Mouse (Mus musculus): ENCODE measurements at regions not wholly inside any gene's neighbourhood (a gene's known extent, or its start where the extent isn't known, plus 50 kb on each side); places are given as distances from the start of the nearest gene placed in this dataset.

DNA sequence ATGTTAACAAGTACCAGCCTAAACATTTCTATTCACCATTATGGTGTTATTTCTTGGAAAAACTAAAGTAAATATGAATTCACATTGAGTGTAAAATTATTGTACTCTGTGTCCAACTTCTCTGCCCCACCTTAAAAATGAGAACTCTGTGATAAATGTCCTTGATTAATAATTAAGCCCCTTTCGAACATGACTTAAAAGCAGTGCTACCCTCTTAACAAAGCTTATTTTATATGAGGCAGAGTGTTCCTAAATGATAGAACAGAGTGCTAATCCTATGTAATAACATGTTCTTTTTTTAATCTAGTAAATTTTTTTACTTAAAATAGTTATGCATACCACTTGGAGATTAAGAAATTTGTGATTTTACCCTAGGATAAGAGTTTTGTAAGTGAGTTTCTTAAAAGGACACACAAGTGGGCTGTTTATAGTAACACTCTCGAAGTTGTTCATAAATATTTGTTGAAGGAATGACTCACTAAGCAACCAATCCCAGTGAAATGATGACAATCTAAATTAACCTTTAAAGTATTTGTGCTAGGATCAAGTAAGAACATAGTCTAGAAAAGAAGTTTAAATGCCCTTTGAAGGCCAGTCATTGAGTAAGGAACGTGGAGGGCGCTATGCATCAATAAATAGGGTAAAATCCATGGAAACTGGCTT lies 148.6 kb downstream of the Gnai1 start:
- no peak for TF ChIP-seq POLR2A (IDR thresholded peaks at IDR 0.05; ENCODE audit: insufficient read depth, low read depth, low read length)
- no peak for TF ChIP-seq CTCF (IDR thresholded peaks at IDR 0.05)
